Mouse (Mus musculus) G1E (cell line): Measurements from ENCODE around the gene Nudc.

Experiments
- CTCF ChIP-seq: IDR thresholded peaks from 2 replicates; pipeline ENCODE4 v1.5.1; 2012; ENCODE audit warnings: low read depth, low read length, inconsistent platforms, mixed read lengths
- GATA1 ChIP-seq: IDR thresholded peaks from 2 replicates; pipeline ENCODE4 v1.6.1; 2012; ENCODE audit warnings: borderline replicate concordance, low read length, inconsistent platforms, mixed read lengths
- GATA2 ChIP-seq: IDR thresholded peaks from 2 replicates; pipeline ENCODE4 v1.6.1; 2012; ENCODE audit warnings: low read depth, low read length, inconsistent platforms, borderline replicate concordance
- POLR2AphosphoS5 ChIP-seq: IDR thresholded peaks from 2 replicates; pipeline ENCODE4 v1.6.1; 2012; ENCODE audit warnings: low read depth, low read length, inconsistent platforms; ENCODE audit not compliant: insufficient replicate concordance
- TAL1 ChIP-seq: conservative IDR thresholded peaks from 2 replicates; pipeline ENCODE4 v1.6.1; 2012; ENCODE audit warnings: low read depth, low read length, inconsistent platforms, mixed read lengths

- TF ChIP-seq CTCF, result no peak
- TF ChIP-seq GATA1, result no peak
- no peak for TF ChIP-seq TAL1
- TF ChIP-seq GATA2, result no peak
- TF ChIP-seq POLR2AphosphoS5, result no peak
Observed at GRCm38 (mm10) chr4:133485691-133486425, 59.9 kb downstream of the Nudc start.
